Mouse (Mus musculus): ENCODE measurements at regions not wholly inside any gene's neighbourhood (a gene's known extent, or its start where the extent isn't known, plus 50 kb on each side); places are given as distances from the start of the nearest gene placed in this dataset.
A peak's percentile ranks its signal among the peaks of the same experiment; 100 is the strongest.

GRCm38 (mm10) chr12:73830122-73830521 is 71.1 kb upstream of the Hif1a start:
- DNase-seq (ENCODE audit: low spot score): peak; percentile 21

GRCm38 (mm10) chr12:73830551-73831203 is 70.5 kb upstream of the Hif1a start:
- DNase-seq (ENCODE audit: low spot score): no peak

GRCm38 (mm10) chr12:73831204-73831595 is 70.0 kb upstream of the Hif1a start:
- no peak for DNase-seq (ENCODE audit: low spot score)

- DNase-seq (ENCODE audit: low spot score): no peak
Measured at GRCm38 (mm10) chr12:73831637-73832385, 69.4 kb upstream of the Hif1a start.

GRCm38 (mm10) chr12:73832789-73833188 is 68.4 kb upstream of the Hif1a start:
- DNase-seq (ENCODE audit: low spot score): no peak

- no peak for DNase-seq (ENCODE audit: low spot score)
Measured at GRCm38 (mm10) chr12:73836132-73836531, 65.0 kb upstream of the Hif1a start.

- no peak for DNase-seq (ENCODE audit: low spot score)
Measured at GRCm38 (mm10) chr12:73837036-73837435, 64.1 kb upstream of the Hif1a start.

- no peak for DNase-seq (ENCODE audit: low spot score)
Measured at GRCm38 (mm10) chr12:73837921-73838320, 63.3 kb upstream of the Hif1a start.

- no peak for DNase-seq (ENCODE audit: low spot score)
Measured at GRCm38 (mm10) chr12:73838330-73838729, 62.8 kb upstream of the Hif1a start.

- peak; percentile 55 for DNase-seq (ENCODE audit: low spot score)
Measured at GRCm38 (mm10) chr12:73842000-73842675, 59.0 kb upstream of the Hif1a start.

GRCm38 (mm10) chr12:73844782-73845181 is 56.4 kb upstream of the Hif1a start:
- no peak for DNase-seq (ENCODE audit: low spot score)

- DNase-seq (ENCODE audit: low spot score): no peak
Measured at GRCm38 (mm10) chr12:73846672-73847071, 54.5 kb upstream of the Hif1a start.

GRCm38 (mm10) chr12:73847336-73847735 is 53.8 kb upstream of the Hif1a start:
- DNase-seq (ENCODE audit: low spot score): no peak

GRCm38 (mm10) chr12:73850831-73851230 is 50.3 kb upstream of the Hif1a start:
- DNase-seq (ENCODE audit: low spot score): peak; percentile 31
